Mouse (Mus musculus): Measurements from ENCODE around the gene Krtap2-4.

DNA sequence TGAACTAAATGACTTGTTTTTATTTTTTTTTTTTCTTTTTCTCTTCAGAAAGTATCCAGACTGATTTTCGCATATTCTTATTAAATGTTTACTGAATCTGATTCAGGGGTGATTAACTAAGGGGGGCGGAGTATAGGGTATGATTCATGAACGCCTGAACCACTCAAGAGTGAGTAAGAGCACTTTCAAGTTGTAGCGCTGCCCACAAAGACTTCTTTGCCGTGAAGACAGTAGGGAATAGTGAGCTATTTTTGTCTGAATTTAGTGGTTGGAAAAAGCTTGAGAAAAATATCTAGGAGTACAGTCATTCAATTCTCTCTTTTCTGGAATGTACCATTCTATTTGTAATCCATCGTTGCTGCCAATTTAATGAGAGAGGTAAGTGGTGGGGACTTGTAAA is 33.1 kb downstream of the Krtap2-4 start:
- no peak for TF ChIP-seq CTCF (IDR thresholded peaks at IDR 0.05; ENCODE audit: low read depth)
- TF ChIP-seq EP300 (IDR thresholded peaks at IDR 0.05; ENCODE audit: low read depth) = no peak
